Mouse (Mus musculus) frontal cortex, adult (tissue): ENCODE results near the gene Gja5.
"Not testable (repeated sequence)": the region's sequence is repeated elsewhere in the genome, so short reads cannot be mapped to it uniquely, and the experiment has no call there.

ENCODE experiments used
- ATAC-seq: cut with Nextera tagmentation; 2 replicates; pipeline ENCODE4 v1.9.2; 2017; ENCODE audit warnings: mild to moderate bottlenecking, moderate library complexity, mixed read lengths; ENCODE audit not compliant: low TSS enrichment

Gene Gja5

DNA sequence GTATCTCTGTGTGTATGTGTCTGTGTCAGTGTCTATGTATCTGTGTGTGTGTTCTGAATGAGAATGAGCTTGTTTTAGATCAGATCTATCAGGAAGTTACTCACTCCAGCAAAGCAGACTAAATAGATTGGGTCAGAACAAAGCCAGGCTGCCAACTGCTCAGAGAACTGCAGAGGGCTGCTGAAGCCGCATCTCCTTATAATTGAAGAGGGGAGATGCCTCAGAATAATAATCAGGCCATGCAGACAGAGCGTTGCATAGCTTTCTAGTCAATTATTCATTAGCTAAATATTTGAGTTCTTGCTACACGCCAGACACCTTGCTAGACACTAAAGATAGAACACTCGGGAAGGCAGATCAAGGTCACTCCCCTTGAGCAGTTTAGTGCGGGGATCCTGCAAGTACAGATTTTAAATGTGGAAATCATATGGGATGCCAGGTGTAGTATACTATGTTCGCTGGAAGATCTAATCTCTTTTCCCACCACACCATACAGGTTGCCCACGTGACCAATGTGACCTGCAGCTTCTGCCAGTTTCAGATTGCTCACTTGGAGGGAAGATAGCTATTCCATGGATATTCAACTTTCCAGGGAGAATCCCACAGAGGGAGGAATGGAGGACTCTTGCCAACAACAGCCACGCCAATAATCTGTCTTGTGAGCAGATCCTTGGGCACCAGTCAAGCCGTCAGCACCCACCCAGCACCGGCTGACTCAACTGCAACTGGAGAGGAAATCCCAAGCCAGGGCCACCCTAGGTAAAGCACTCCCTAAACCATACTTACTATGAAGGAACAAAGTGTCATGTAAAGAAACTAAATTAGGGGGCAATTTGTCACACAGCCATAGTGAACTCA is 196.5 kb downstream of the Gja5 start:
- ATAC-seq, result no peak

DNA sequence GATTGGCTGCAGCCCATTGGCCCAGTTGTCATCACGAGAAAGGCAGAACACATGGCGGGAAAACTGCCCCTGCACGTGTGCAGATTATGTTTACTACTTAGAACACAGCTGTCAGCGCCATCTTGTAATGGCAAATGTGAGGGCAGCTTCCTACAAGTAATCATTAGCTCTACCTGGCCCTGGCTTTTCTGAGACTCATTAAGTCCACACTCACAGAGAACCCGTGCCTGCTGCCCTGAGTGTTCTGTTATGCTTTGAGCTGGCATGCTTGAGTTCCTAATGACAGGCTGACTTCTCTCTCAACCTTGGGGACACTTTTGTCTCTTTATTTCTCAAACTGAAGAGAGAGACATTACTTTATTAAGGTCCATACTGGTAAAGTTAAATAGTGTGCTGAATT is 199.5 kb downstream of the Gja5 start:
- not testable (repeated sequence) for ATAC-seq

DNA sequence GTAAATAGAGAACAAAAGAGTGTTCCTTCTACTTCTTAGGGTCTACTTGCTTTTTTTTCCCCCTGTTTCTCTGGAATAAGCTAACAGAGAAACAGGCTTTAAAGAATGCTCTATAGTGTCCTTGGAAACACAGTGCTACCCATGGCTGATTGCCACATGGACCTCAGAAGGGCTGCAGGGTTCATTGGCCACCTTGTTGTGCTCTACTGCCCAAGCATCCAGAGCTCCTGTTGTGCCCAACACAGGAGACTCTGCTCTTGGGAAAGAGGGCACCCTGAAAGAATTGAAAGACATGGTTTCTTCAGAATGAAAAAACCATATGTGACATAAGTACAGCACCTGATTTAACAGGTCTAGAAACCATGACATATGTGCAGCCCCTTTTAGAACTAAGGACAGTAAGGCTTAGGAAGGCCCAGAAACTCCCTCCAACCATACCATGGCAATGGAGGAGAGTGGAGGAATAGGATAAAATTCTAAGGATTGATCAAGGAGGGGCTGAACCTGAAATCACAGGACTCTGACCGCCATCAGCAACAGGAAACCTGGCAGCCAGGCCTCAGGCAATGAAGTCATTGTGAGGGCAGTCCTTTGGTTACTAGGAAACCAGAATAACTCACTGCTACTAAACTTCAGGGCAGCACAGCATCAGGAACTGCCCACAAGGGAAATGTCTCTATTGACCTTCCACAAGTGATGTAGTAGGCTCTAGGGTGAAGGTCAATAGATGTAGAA is 200.4 kb downstream of the Gja5 start:
- no peak for ATAC-seq

DNA sequence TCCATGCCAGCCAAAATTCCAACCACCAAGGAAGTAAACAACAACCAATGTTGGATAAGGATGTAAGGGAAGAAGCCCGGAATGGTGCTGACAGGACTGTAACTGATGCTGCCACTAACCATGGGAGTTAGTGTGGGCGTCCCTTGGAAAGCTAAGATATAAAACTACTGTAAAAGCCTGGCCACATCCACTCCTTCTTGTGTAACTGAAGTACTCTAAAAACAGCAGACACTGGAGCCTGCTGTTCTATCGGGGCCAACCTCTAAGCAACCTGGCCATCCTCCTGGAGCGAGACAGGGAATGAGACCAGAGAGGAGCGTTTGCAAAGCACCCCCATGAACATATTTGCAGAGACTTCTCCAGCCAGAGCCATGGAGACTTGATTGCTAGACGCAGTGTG is 213.0 kb downstream of the Gja5 start:
- peak; percentile 57; the same call in 1 of the 2 replicates for ATAC-seq

DNA sequence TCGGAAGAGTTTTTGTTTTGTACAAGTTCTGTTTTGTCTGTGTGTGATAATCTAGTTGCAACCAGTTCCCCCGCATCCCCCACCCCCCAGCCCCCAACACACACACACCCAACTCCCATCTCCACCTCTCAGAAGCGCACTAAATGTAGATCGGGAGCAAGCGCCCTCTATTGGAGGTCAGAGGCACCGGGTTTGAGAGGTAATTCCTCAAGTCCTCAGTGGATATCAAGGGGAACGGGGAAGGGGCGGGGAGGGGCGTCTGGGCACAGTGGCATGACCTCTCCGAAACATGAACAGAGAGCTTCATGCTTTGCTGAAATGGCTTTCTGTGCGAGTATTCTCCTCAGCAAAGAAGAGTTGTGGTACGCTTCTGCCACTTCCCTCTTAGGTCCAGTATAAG is 213.8 kb downstream of the Gja5 start:
- ATAC-seq, result no peak

DNA sequence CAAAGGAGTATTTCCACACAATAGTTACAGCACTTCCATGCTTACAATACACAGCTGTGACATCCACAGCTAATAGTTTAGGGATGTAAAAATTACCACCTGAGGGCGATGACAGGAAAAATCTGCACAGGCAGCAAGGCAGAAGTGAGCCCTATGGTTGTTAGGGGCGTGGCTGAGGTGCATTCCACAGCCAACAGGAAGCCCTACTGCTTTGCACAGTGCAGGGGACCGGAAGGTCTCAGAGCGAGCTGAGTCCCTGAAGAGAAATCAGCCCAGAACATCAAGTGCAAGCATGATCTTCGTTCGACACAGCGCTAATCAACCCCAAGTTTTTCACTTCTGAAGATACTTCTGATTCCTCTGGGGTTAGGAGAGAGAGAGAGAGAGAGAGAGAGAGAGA is 219.7 kb downstream of the Gja5 start:
- ATAC-seq, result no peak
